Comparison of ENCODE assay signal across 8 mouse cellular contexts in genomic region chr7:34133117-34133762, GRCm38 (mm10). TPM values are rescaled to one million over a fixed set of nuclear protein-coding genes. Genes with fewer than 3 reads are reported as not detected.
DNase-seq lines count a peak whose midpoint lies in the region; ATAC-seq and TF ChIP-seq lines count a peak whose summit lies in the region.

Gene Wtip (minus strand): TSS chr7:34133268.

- 1% methylated on average over 64 of the region's 65 CpGs for WGBS in hindbrain, embryonic 10.5 days
- 2% methylated on average over 21 of the region's 65 CpGs for WGBS in lung, postnatal 0 days
- WGBS in thymus, adult 2 months: 8% methylated on average over 65 of the region's 65 CpGs

- peak within 1 kb of the TSS; percentile 93 for H3K27ac ChIP-seq in hindbrain, embryonic 10.5 days
- peak within 1 kb of the TSS; percentile 94 for H3K27ac ChIP-seq in lung, postnatal 0 days (ENCODE audit: low read length)
- H3K27ac ChIP-seq in thymus, adult 2 months (ENCODE audit: control insufficient read depth, insufficient read depth, low read length): no peak within 1 kb of the TSS

- no peak for TF ChIP-seq POLR2A in thymus, adult 2 months (IDR thresholded peaks at IDR 0.05; ENCODE audit: control insufficient read depth, extremely low read depth, insufficient read depth, low read length, poor library complexity)

- H3K4me2 ChIP-seq in lung, postnatal 0 days (replicated peaks; ENCODE audit: low read depth, low read length): peak within 1 kb of the TSS; percentile 71

- H3K9me3 ChIP-seq in hindbrain, embryonic 10.5 days: no peaks in the 10 kb centered on the region
- no peaks in the 10 kb centered on the region for H3K9me3 ChIP-seq in lung, postnatal 0 days (ENCODE audit: low read length)

- TF ChIP-seq CTCF in lung, postnatal 0 days (IDR thresholded peaks at IDR 0.05): no peak
- TF ChIP-seq CTCF in thymus, adult 2 months (IDR thresholded peaks at IDR 0.05; ENCODE audit: borderline replicate concordance, control insufficient read depth, extremely low read depth, insufficient read depth, low read length, poor library complexity): no peak

- DNase-seq in WW6 (ENCODE audit: low read depth, low spot score): peak; percentile 70
- peak; percentile 10 for DNase-seq in cerebellum, adult 8-10 months
- peak; percentile 53 to 73 for DNase-seq in frontal cortex, postnatal 10 days (ENCODE audit: low spot score in 2 of 2)
- DNase-seq in hindbrain, embryonic 10.5 days (ENCODE audit: low spot score): peak; percentile 88
- DNase-seq in layer of hippocampus, adult 9-11 months: peak; percentile 44
- DNase-seq in lung, postnatal 0 days (ENCODE audit: low spot score): peak; percentile 94
- DNase-seq in retina, postnatal 7 days (ENCODE audit: low read depth, low spot score): peak; percentile 74
- no peak for DNase-seq in thymus, adult 2 months

- H3K27me3 ChIP-seq in hindbrain, embryonic 10.5 days (ENCODE audit: insufficient read depth, poor library complexity, severe bottlenecking): no peaks in the 10 kb centered on the region
- H3K27me3 ChIP-seq in lung, postnatal 0 days (replicated peaks; ENCODE audit: insufficient read depth, low read length): no peaks in the 10 kb centered on the region
- peaks cover 2% of the 10 kb centered on the region for H3K27me3 ChIP-seq in thymus, adult 2 months (ENCODE audit: control insufficient read depth, insufficient read depth, low read length)

- peaks cover 28% of the 10 kb centered on the region for H3K4me1 ChIP-seq in hindbrain, embryonic 10.5 days (replicated peaks)
- peaks cover 6% of the 10 kb centered on the region; the same call in 1 of the 2 replicates for H3K4me1 ChIP-seq in lung, postnatal 0 days (ENCODE audit: insufficient read depth, low read depth, low read length)
- H3K4me1 ChIP-seq in thymus, adult 2 months (replicated peaks; ENCODE audit: control insufficient read depth, insufficient read depth, low read length): peaks cover 6% of the 10 kb centered on the region; the same call in 1 of the 2 replicates

- peaks cover 13% of the 10 kb centered on the region for H3K36me3 ChIP-seq in hindbrain, embryonic 10.5 days
- no peaks in the 10 kb centered on the region for H3K36me3 ChIP-seq in lung, postnatal 0 days (ENCODE audit: insufficient read depth, low read length)
- H3K36me3 ChIP-seq in thymus, adult 2 months (ENCODE audit: control insufficient read depth, insufficient read depth, low read length): no peaks in the 10 kb centered on the region

- peak; percentile 92 for ATAC-seq in lung, postnatal 0 days

- peak within 1 kb of the TSS; percentile 78 for H3K4me3 ChIP-seq in hindbrain, embryonic 10.5 days
- H3K4me3 ChIP-seq in lung, postnatal 0 days (ENCODE audit: low read depth, low read length): peak within 1 kb of the TSS; percentile 75
- no peak within 1 kb of the TSS for H3K4me3 ChIP-seq in thymus, adult 2 months (ENCODE audit: control insufficient read depth, insufficient read depth, low read length)

- no peak for TF ChIP-seq EP300 in lung, postnatal 0 days (IDR thresholded peaks at IDR 0.05)

- peak within 1 kb of the TSS; percentile 78 for H3K9ac ChIP-seq in lung, postnatal 0 days (replicated peaks; ENCODE audit: low read depth)

RNA-seq across cellular contexts. Expression of gene Wtip, which starts in this region (rescaled TPM):
- polyA plus RNA-seq in hindbrain, embryonic 10.5 days (2016; fragmentation: Nextera tagmentation; extraction: Ambion mirVana): 4.0 and 4.8 TPM in 2 replicates
- 7.9 and 8.5 TPM in 2 replicates for polyA plus RNA-seq in lung, postnatal 0 days (2015; fragmentation: Nextera tagmentation; extraction: Ambion mirVana)
- 5.0 and 5.8 TPM in 2 replicates for polyA plus RNA-seq in thymus, adult 2 months (2012; rRNA removed)
